Mouse (Mus musculus) lung, embryonic 15.5 days (tissue): ENCODE measurements around the gene Kmt2a. TPM values are rescaled to one million over a fixed set of nuclear protein-coding genes. Genes with fewer than 3 reads are reported as not detected.

Source experiments
- ATAC-seq: fragments of 200-750 bp; cut with Nextera tagmentation; 2 replicates; pipeline ENCODE4 v1.8.0; 2017; ENCODE audit warnings: moderate number of reproducible peaks, borderline replicate concordance; ENCODE audit not compliant: low FRiP score, low TSS enrichment; ENCODE audit errors: extremely low read depth
- H3K27ac ChIP-seq: fragments of 300-500 bp; sonication (generic); 2 replicates; pipeline ENCODE4 v1.5.1; 2015; ENCODE audit warnings: moderate library complexity, mild to moderate bottlenecking, inconsistent platforms
- H3K27me3 ChIP-seq: fragments of 300-500 bp; sonication (generic); 2 replicates; pipeline ENCODE4 v1.6.1; 2015; ENCODE audit warnings: inconsistent platforms
- H3K36me3 ChIP-seq: fragments of 300-500 bp; sonication (generic); 2 replicates; pipeline ENCODE4 v1.6.1; 2015; ENCODE audit warnings: inconsistent platforms
- H3K4me1 ChIP-seq: fragments of 300-500 bp; sonication (generic); 2 replicates; pipeline ENCODE4 v1.6.1; 2015; ENCODE audit warnings: inconsistent platforms
- H3K4me2 ChIP-seq: fragments of 300-500 bp; sonication (generic); 2 replicates; pipeline ENCODE4 v1.6.1; 2015; ENCODE audit warnings: inconsistent platforms, mild to moderate bottlenecking, moderate library complexity
- H3K4me3 ChIP-seq: fragments of 300-500 bp; sonication (generic); 2 replicates; pipeline ENCODE4 v1.5.1; 2015; ENCODE audit warnings: mild to moderate bottlenecking, inconsistent platforms
- H3K9ac ChIP-seq: fragments of 300-500 bp; sonication (generic); 2 replicates; pipeline ENCODE4 v1.6.1; 2015; ENCODE audit warnings: inconsistent platforms
- H3K9me3 ChIP-seq: fragments of 300-500 bp; sonication (generic); 2 replicates; pipeline ENCODE4 v1.6.1; 2016; ENCODE audit warnings: inconsistent platforms
- WGBS: fragments of 180-500 bp; shearing (Covaris S2); methylation state at CpG from one replicate; pipeline ENCODE4 v1.1.7; 2015; 5-methylcytosine and 5-hydroxymethylcytosine counted together
- polyA plus RNA-seq: library from polyadenylated mRNA; unstranded; fragments of >200 nt; fragmentation: Nextera tagmentation; extraction: Ambion mirVana; gene quantifications from 2 replicates; pipeline ENCODE4 v1.2.1, GENCODE M21; 2015

Kmt2a gene
- polyA plus RNA-seq, 1 experiment from 2014 or later, result 15.5 TPM

- 73% methylated on average over 6 of the region's 6 CpGs for WGBS
- Histone ChIP-seq H3K4me1 (0 out of 2 replicates have a peak, but pooled peaks cover 4% of the 10 kb centered on the region), H3K36me3 (0 out of 2 replicates have a peak, but pooled peaks cover 3% of the 10 kb centered on the region), H3K9me3 (no peaks in the 10 kb centered on the region), H3K4me2 (no peak overlapping the region), H3K4me3 (no peak overlapping the region), H3K27ac (no peak overlapping the region), H3K9ac (no peak overlapping the region), H3K27me3 (no peaks in the 10 kb centered on the region)
- ATAC-seq, result no peak
Observed at GRCm38 (mm10) chr9:44855153-44855552, 25.9 kb downstream of the Kmt2a start.

GRCm38 (mm10) chr9:44847446-44847845, 33.6 kb downstream of the Kmt2a start:
- Histone ChIP-seq H3K4me3 (no peak overlapping the region), H3K27ac (no peak overlapping the region), H3K9ac (no peak overlapping the region), H3K4me1 (no peaks in the 10 kb centered on the region), H3K9me3 (no peaks in the 10 kb centered on the region), H3K4me2 (no peak overlapping the region), H3K36me3 (peaks cover 76% of the 10 kb centered on the region), H3K27me3 (no peaks in the 10 kb centered on the region)
- 71% methylated on average over 6 of the region's 6 CpGs for WGBS
- no peak for ATAC-seq

GRCm38 (mm10) chr9:44841241-44841640, 39.9 kb downstream of the Kmt2a start:
- Histone ChIP-seq H3K27me3 (no peaks in the 10 kb centered on the region), H3K4me1 (no peaks in the 10 kb centered on the region), H3K27ac (no peak overlapping the region), H3K36me3 (peaks cover 86% of the 10 kb centered on the region), H3K4me3 (no peak overlapping the region), H3K9ac (no peak overlapping the region), H3K4me2 (no peak overlapping the region), H3K9me3 (no peaks in the 10 kb centered on the region)
- ATAC-seq, result no peak
- 85% methylated on average over 10 of the region's 10 CpGs for WGBS

- Histone ChIP-seq H3K4me3 (no peak overlapping the region), H3K27ac (no peak overlapping the region), H3K4me1 (no peaks in the 10 kb centered on the region), H3K9me3 (no peaks in the 10 kb centered on the region), H3K4me2 (no peak overlapping the region), H3K36me3 (peaks cover 84% of the 10 kb centered on the region), H3K27me3 (no peaks in the 10 kb centered on the region), H3K9ac (no peak overlapping the region)
- ATAC-seq, result no peak
- 50% methylated on average over 7 of the region's 7 CpGs for WGBS
Observed at GRCm38 (mm10) chr9:44836439-44836838, 44.7 kb downstream of the Kmt2a start.

- Histone ChIP-seq H3K4me2 (no peak overlapping the region), H3K9me3 (no peaks in the 10 kb centered on the region), H3K4me1 (no peaks in the 10 kb centered on the region), H3K36me3 (peaks cover 87% of the 10 kb centered on the region), H3K4me3 (no peak overlapping the region), H3K27me3 (no peaks in the 10 kb centered on the region), H3K27ac (no peak overlapping the region), H3K9ac (no peak overlapping the region)
- 58% methylated on average over 4 of the region's 4 CpGs for WGBS
- no peak for ATAC-seq
Observed at GRCm38 (mm10) chr9:44832356-44832755, 48.7 kb downstream of the Kmt2a start.

GRCm38 (mm10) chr9:44830506-44830905, 50.6 kb downstream of the Kmt2a start:
- Histone ChIP-seq H3K27ac (no peak overlapping the region), H3K4me3 (no peak overlapping the region), H3K4me1 (no peaks in the 10 kb centered on the region), H3K9me3 (no peaks in the 10 kb centered on the region), H3K4me2 (no peak overlapping the region), H3K9ac (no peak overlapping the region), H3K36me3 (peaks cover 92% of the 10 kb centered on the region), H3K27me3 (no peaks in the 10 kb centered on the region)
- WGBS, result 84% methylated on average over 2 of the region's 2 CpGs
- ATAC-seq, result no peak

- Histone ChIP-seq H3K27me3 (no peaks in the 10 kb centered on the region), H3K9me3 (no peaks in the 10 kb centered on the region), H3K27ac (no peak overlapping the region), H3K4me2 (no peak overlapping the region), H3K4me1 (no peaks in the 10 kb centered on the region), H3K9ac (no peak overlapping the region), H3K4me3 (no peak overlapping the region), H3K36me3 (peaks cover 92% of the 10 kb centered on the region)
- 91% methylated on average over 11 of the region's 11 CpGs for WGBS
- no peak for ATAC-seq
Observed at GRCm38 (mm10) chr9:44828944-44829343, 52.2 kb downstream of the Kmt2a start.

GRCm38 (mm10) chr9:44826660-44827059, 54.4 kb downstream of the Kmt2a start:
- Histone ChIP-seq H3K4me1 (no peaks in the 10 kb centered on the region), H3K9ac (no peak overlapping the region), H3K27me3 (no peaks in the 10 kb centered on the region), H3K9me3 (no peaks in the 10 kb centered on the region), H3K4me3 (no peak overlapping the region), H3K36me3 (peaks cover 93% of the 10 kb centered on the region), H3K4me2 (no peak overlapping the region), H3K27ac (no peak overlapping the region)
- 65% methylated on average over 7 of the region's 7 CpGs for WGBS
- ATAC-seq, result no peak

GRCm38 (mm10) chr9:44819920-44820827, 60.9 kb downstream of the Kmt2a start:
- no peak overlapping the region for H3K9ac ChIP-seq
- no peaks in the 10 kb centered on the region for H3K27me3 ChIP-seq
- 89% methylated on average over 15 of the region's 15 CpGs for WGBS
- H3K4me1 ChIP-seq, result no peaks in the 10 kb centered on the region
- no peak overlapping the region for H3K27ac ChIP-seq
- no peak for ATAC-seq
- peaks cover 99% of the 10 kb centered on the region for H3K36me3 ChIP-seq
- H3K9me3 ChIP-seq, result no peaks in the 10 kb centered on the region
- no peak overlapping the region for H3K4me3 ChIP-seq
- no peak overlapping the region for H3K4me2 ChIP-seq

- Histone ChIP-seq H3K9ac (no peak overlapping the region), H3K4me2 (no peak overlapping the region), H3K27me3 (no peaks in the 10 kb centered on the region), H3K27ac (no peak overlapping the region), H3K9me3 (no peaks in the 10 kb centered on the region), H3K4me1 (no peaks in the 10 kb centered on the region), H3K4me3 (no peak overlapping the region), H3K36me3 (peaks cover 99% of the 10 kb centered on the region)
- no peak for ATAC-seq
- WGBS, result 88% methylated on average over 5 of the region's 5 CpGs
Observed at GRCm38 (mm10) chr9:44817522-44817921, 63.6 kb downstream of the Kmt2a start.

- WGBS, result 92% methylated on average over 8 of the region's 8 CpGs
- H3K9me3 ChIP-seq, result no peaks in the 10 kb centered on the region
- H3K4me1 ChIP-seq, result no peaks in the 10 kb centered on the region
- no peak overlapping the region for H3K4me2 ChIP-seq
- no peak overlapping the region for H3K4me3 ChIP-seq
- no peak for ATAC-seq
- H3K27ac ChIP-seq, result no peak overlapping the region
- H3K36me3 ChIP-seq, result peaks cover 95% of the 10 kb centered on the region
- no peak overlapping the region for H3K9ac ChIP-seq
- no peaks in the 10 kb centered on the region for H3K27me3 ChIP-seq
Observed at GRCm38 (mm10) chr9:44814179-44814578, 66.9 kb downstream of the Kmt2a start.

GRCm38 (mm10) chr9:44810316-44810715, 70.8 kb downstream of the Kmt2a start:
- peaks cover 88% of the 10 kb centered on the region for H3K36me3 ChIP-seq
- no peaks in the 10 kb centered on the region for H3K4me1 ChIP-seq
- H3K27me3 ChIP-seq, result no peaks in the 10 kb centered on the region
- 81% methylated on average over 10 of the region's 10 CpGs for WGBS
- H3K9ac ChIP-seq, result no peak overlapping the region
- no peak for ATAC-seq
- no peak overlapping the region for H3K27ac ChIP-seq
- no peak overlapping the region for H3K4me3 ChIP-seq
- no peaks in the 10 kb centered on the region for H3K9me3 ChIP-seq
- H3K4me2 ChIP-seq, result no peak overlapping the region
